Mouse (Mus musculus) Patski (cell line): ENCODE data around the gene Ccl24. TPM values are rescaled to one million over a fixed set of nuclear protein-coding genes. Genes with fewer than 3 reads are reported as not detected.

ENCODE experiments used
- ATAC-seq: fragments of 100-300 bp; one replicate; pipeline ENCODE4 v1.8.0; 2021
- CTCF ChIA-PET: fragments of 350-600 bp; sonication (Branson Sonifier 250); formaldehyde crosslinking; loops from one replicate; lab custom pipeline; 2022; ENCODE audit warnings: inconsistent platforms; lab: Charles Lee
- POLR2A ChIA-PET: fragments of 350-600 bp; sonication (Branson Sonifier 250); formaldehyde crosslinking; loops from one replicate; lab custom pipeline; 2022; ENCODE audit warnings: antibody characterized with exemption, inconsistent platforms; lab: Charles Lee
- DNase-seq: peaks from one replicate; pipeline ENCODE4 v3.0.0-alpha.2; 2011; ENCODE audit warnings: low read depth, low spot score
- H3K27me3 ChIP-seq: fragments of 371-371 bp; one replicate; pipeline ENCODE4 v1.5.1; 2021
- CTCF ChIP-seq: fragments of 100-300 bp; IDR thresholded peaks from one replicate; pipeline ENCODE4 v1.5.1; 2021
- in situ Hi-C: fragments of 300-500 bp; cut with MboI; formaldehyde crosslinking; loops from 3 replicates; pipeline ENCODE4 v1.11.1; 2018; ENCODE audit warnings: low pct_unique_long_range_greater_than_20kb, mixed read lengths
- polyA plus RNA-seq: library from polyadenylated mRNA; unstranded; gene quantifications from one replicate; pipeline ENCODE4 v1.2.3, GENCODE M21; 2021

The Ccl24 gene
- polyA plus RNA-seq, 1 experiment from 2014 or later = not detected

- POLR2A ChIA-PET = no interaction called here
- DNase-seq (no peak), ATAC-seq (no peak)
- no peak for TF ChIP-seq CTCF
- peaks cover 3% of the 10 kb centered on the region for H3K27me3 ChIP-seq
- CTCF ChIA-PET = interaction anchor here (1.5 kb wide), 1 partner anchor 114 kb away, joined by 3 read pairs; no protein-coding TSS in a partner anchor
- in situ Hi-C loops = loop anchor here (25.0 kb wide), 1 partner anchor 989 kb away; no protein-coding TSS in a partner anchor
These were observed 24.9 kb downstream of the Ccl24 start for GRCm38 (mm10) chr5:135547990-135548389.

GRCm38 (mm10) chr5:135544865-135545797 is 27.7 kb downstream of the Ccl24 start, which contains the start of gene Hip1:
Gene Hip1, minus strand, starts transcription at chr5:135545120.
- H3K27me3 ChIP-seq = no peaks in the 10 kb centered on the region
- POLR2A ChIA-PET = no interaction called here
- DNase-seq (peak; percentile 100), ATAC-seq (peak; percentile 96)
- CTCF ChIA-PET = interaction anchor here (2.5 kb wide), 1 partner anchor 36 kb away, joined by 6 read pairs; no protein-coding TSS in a partner anchor
- in situ Hi-C loops = loop anchor here (25.0 kb wide), 1 partner anchor 992 kb away; no protein-coding TSS in a partner anchor
- no peak for TF ChIP-seq CTCF

GRCm38 (mm10) chr5:135544032-135544558 is 28.8 kb downstream of the Ccl24 start:
- CTCF ChIA-PET = interaction anchor here (2.5 kb wide), 1 partner anchor 35 kb away, joined by 6 read pairs; no protein-coding TSS in a partner anchor
- in situ Hi-C loops = loop anchor here (25.0 kb wide), 1 partner anchor 993 kb away; no protein-coding TSS in a partner anchor
- no peaks in the 10 kb centered on the region for H3K27me3 ChIP-seq
- POLR2A ChIA-PET = no interaction called here
- no peak for TF ChIP-seq CTCF
- DNase-seq (no peak), ATAC-seq (no peak)

- TF ChIP-seq CTCF = no peak
- POLR2A ChIA-PET = interaction anchor here (0.6 kb wide), 1 partner anchor 47 kb away, joined by 10 read pairs; no protein-coding TSS in a partner anchor
- ATAC-seq (no peak), DNase-seq (no peak)
- in situ Hi-C loops = loop anchor here (25.0 kb wide), 1 partner anchor 999 kb away; no protein-coding TSS in a partner anchor
- no peaks in the 10 kb centered on the region for H3K27me3 ChIP-seq
- CTCF ChIA-PET = no interaction called here
These were observed 35.0 kb downstream of the Ccl24 start for GRCm38 (mm10) chr5:135537794-135538214.

- CTCF ChIA-PET = no interaction called here
- POLR2A ChIA-PET = interaction anchor here (0.6 kb wide), 1 partner anchor 47 kb away, joined by 10 read pairs; no protein-coding TSS in a partner anchor
- H3K27me3 ChIP-seq = no peaks in the 10 kb centered on the region
- DNase-seq (no peak), ATAC-seq (no peak)
- in situ Hi-C loops = loop anchor here (25.0 kb wide), 1 partner anchor 1000 kb away; no protein-coding TSS in a partner anchor
- no peak for TF ChIP-seq CTCF
These were observed 35.5 kb downstream of the Ccl24 start for GRCm38 (mm10) chr5:135537326-135537725.

GRCm38 (mm10) chr5:135535867-135536266 is 37.0 kb downstream of the Ccl24 start:
- ATAC-seq (no peak), DNase-seq (no peak)
- no peak for TF ChIP-seq CTCF
- no peaks in the 10 kb centered on the region for H3K27me3 ChIP-seq
- in situ Hi-C loops = loop anchor here (25.0 kb wide), 1 partner anchor 1001 kb away; no protein-coding TSS in a partner anchor
- CTCF ChIA-PET = interaction anchor here (1.2 kb wide), 1 partner anchor 26 kb away, joined by 3 read pairs; no protein-coding TSS in a partner anchor
- POLR2A ChIA-PET = no interaction called here

- DNase-seq (no peak), ATAC-seq (no peak)
- POLR2A ChIA-PET = interaction anchor here (0.5 kb wide), 1 partner anchor 129 kb away, joined by 3 read pairs; no protein-coding TSS in a partner anchor
- no peaks in the 10 kb centered on the region for H3K27me3 ChIP-seq
- in situ Hi-C loops = loop anchor here (25.0 kb wide), 1 partner anchor 1004 kb away; no protein-coding TSS in a partner anchor
- CTCF ChIA-PET = interaction anchor here (2.1 kb wide), 1 partner anchor 11 kb away, joined by 5 read pairs; no protein-coding TSS in a partner anchor
- TF ChIP-seq CTCF = no peak
These were observed 39.4 kb downstream of the Ccl24 start for GRCm38 (mm10) chr5:135533431-135533830.

- ChIA-PET POLR2A (no interaction called here), CTCF (interaction anchor here (1.9 to 2.1 kb wide), 2 partner anchors 9 to 22 kb away, joined by 5 read pairs; no protein-coding TSS in a partner anchor)
- H3K27me3 ChIP-seq = no peaks in the 10 kb centered on the region
- no peak for TF ChIP-seq CTCF
- in situ Hi-C loops = loop anchor here (25.0 kb wide), 1 partner anchor 1006 kb away; no protein-coding TSS in a partner anchor
- DNase-seq = no peak
- no peak for ATAC-seq
These were observed 41.5 kb downstream of the Ccl24 start for GRCm38 (mm10) chr5:135531306-135531845.

- H3K27me3 ChIP-seq = no peaks in the 10 kb centered on the region
- CTCF ChIA-PET = interaction anchor here (1.9 to 2.0 kb wide), 2 partner anchors 9 to 20 kb away, joined by 5 to 10 read pairs; no protein-coding TSS in a partner anchor
- POLR2A ChIA-PET = interaction anchor here (0.6 kb wide), 1 partner anchor 10 kb away, joined by 3 read pairs; no protein-coding TSS in a partner anchor
- DNase-seq (peak; percentile 77), ATAC-seq (no peak)
- in situ Hi-C loops = loop anchor here (25.0 kb wide), 1 partner anchor 1007 kb away; no protein-coding TSS in a partner anchor
- TF ChIP-seq CTCF = no peak
These were observed 42.9 kb downstream of the Ccl24 start for GRCm38 (mm10) chr5:135529964-135530363.
